7 mouse cellular contexts compared by ENCODE assay signal in genomic region chr11:59219064-59219463, GRCm38 (mm10). TPM values are rescaled to one million over a fixed set of nuclear protein-coding genes. Genes with fewer than 3 reads are reported as not detected.
DNase-seq lines count a peak whose midpoint lies in the region; ATAC-seq and TF ChIP-seq lines count a peak whose summit lies in the region.

No protein-coding gene starts in this region.

- peak overlapping the region; percentile 37 for H3K4me2 ChIP-seq in lung, embryonic 14.5 days
- H3K4me2 ChIP-seq in kidney, embryonic 16.5 days (replicated peaks; ENCODE audit: low read depth, low read length) = no peak overlapping the region; the same call in 1 of the 2 replicates

- peak; percentile 65 for DNase-seq in lung, embryonic 14.5 days
- no peak for DNase-seq in lung, postnatal 25 days (ENCODE audit: low spot score)
- peak; percentile 70 for DNase-seq in splenic B cell, adult 2 months (ENCODE audit: low read depth, low spot score)
- no peak for DNase-seq in cerebellum, adult 8-10 months
- DNase-seq in heart, adult 11 months = no peak

- H3K9ac ChIP-seq in lung, embryonic 14.5 days = no peak overlapping the region
- no peak overlapping the region for H3K9ac ChIP-seq in kidney, embryonic 16.5 days (replicated peaks; ENCODE audit: low read length)

- ATAC-seq in lung, embryonic 14.5 days (ENCODE audit: insufficient read depth) = no peak
- no peak for ATAC-seq in kidney, embryonic 16.5 days (ENCODE audit: low FRiP score, low TSS enrichment)

- H3K9me3 ChIP-seq in lung, embryonic 14.5 days (ENCODE audit: low read depth, low read length) = no peaks in the 10 kb centered on the region
- no peaks in the 10 kb centered on the region for H3K9me3 ChIP-seq in kidney, embryonic 16.5 days (ENCODE audit: low read length)

- peaks cover 16% of the 10 kb centered on the region for H3K4me1 ChIP-seq in lung, embryonic 14.5 days (ENCODE audit: insufficient read depth)
- peaks cover 6% of the 10 kb centered on the region for H3K4me1 ChIP-seq in bone marrow, adult 2 months (ENCODE audit: control insufficient read depth, insufficient read depth, low read length)
- peaks cover 23% of the 10 kb centered on the region for H3K4me1 ChIP-seq in kidney, embryonic 16.5 days (ENCODE audit: insufficient read depth, low read length)

- TF ChIP-seq POLR2A in bone marrow, adult 2 months (IDR thresholded peaks at IDR 0.05; ENCODE audit: borderline replicate concordance, control insufficient read depth, low read depth, low read length) = no peak

- TF ChIP-seq CTCF in lung, embryonic 14.5 days (IDR thresholded peaks at IDR 0.05; ENCODE audit: low read depth) = peak; percentile 68
- TF ChIP-seq CTCF in bone marrow, adult 2 months (IDR thresholded peaks at IDR 0.05; ENCODE audit: control insufficient read depth, insufficient read depth, low read length) = peak; percentile 39; the same call in 1 of the 2 replicates

- peak overlapping the region; percentile 14; the same call in 1 of the 2 replicates for H3K27ac ChIP-seq in lung, embryonic 14.5 days (ENCODE audit: low read depth)
- no peak overlapping the region for H3K27ac ChIP-seq in bone marrow, adult 2 months (ENCODE audit: control insufficient read depth, insufficient read depth, low read depth, low read length, poor library complexity)
- H3K27ac ChIP-seq in kidney, embryonic 16.5 days (ENCODE audit: low read length) = peak overlapping the region; percentile 79

- peaks cover 60% of the 10 kb centered on the region for H3K36me3 ChIP-seq in lung, embryonic 14.5 days (ENCODE audit: insufficient read depth)
- H3K36me3 ChIP-seq in kidney, embryonic 16.5 days (ENCODE audit: insufficient read depth, low read length) = peaks cover 34% of the 10 kb centered on the region
- no peaks in the 10 kb centered on the region for H3K36me3 ChIP-seq in splenic B cell, adult 2 months (ENCODE audit: control insufficient read depth, insufficient read depth, low read length, poor library complexity, severe bottlenecking)

- no peak overlapping the region for H3K4me3 ChIP-seq in lung, embryonic 14.5 days (ENCODE audit: low read depth, low read length)
- H3K4me3 ChIP-seq in bone marrow, adult 2 months (replicated peaks; ENCODE audit: control insufficient read depth, low read depth, low read length) = no peak overlapping the region
- no peak overlapping the region for H3K4me3 ChIP-seq in kidney, embryonic 16.5 days (ENCODE audit: low read length)

- no peaks in the 10 kb centered on the region for H3K27me3 ChIP-seq in lung, embryonic 14.5 days (ENCODE audit: insufficient read depth, low read length)
- H3K27me3 ChIP-seq in kidney, embryonic 16.5 days (ENCODE audit: insufficient read depth, low read length) = no peaks in the 10 kb centered on the region
- H3K27me3 ChIP-seq in splenic B cell, adult 2 months (ENCODE audit: control insufficient read depth, insufficient read depth, low read length, poor library complexity, severe bottlenecking) = no peaks in the 10 kb centered on the region

RNA-seq across cellular contexts. Expression of gene Arf1, which starts 9.0 kb away (rescaled TPM):
- polyA plus RNA-seq in lung, embryonic 14.5 days (2014; fragmentation: Nextera tagmentation; extraction: Ambion mirVana) = 687 and 693 TPM in 2 replicates
- 72.4 and 90.6 TPM in 2 replicates for polyA plus RNA-seq in bone marrow, adult 2 months (2011; ENCODE audit: insufficient read depth, insufficient read length, low replicate concordance, missing spikeins)
- polyA plus RNA-seq in kidney, embryonic 16.5 days (2015; fragmentation: Nextera tagmentation; extraction: Ambion mirVana) = 760 and 797 TPM in 2 replicates

RNA-seq across cellular contexts. Expression of gene 2310033P09Rik, which starts 10.9 kb away (rescaled TPM):
- 32.5 and 32.9 TPM in 2 replicates for polyA plus RNA-seq in lung, embryonic 14.5 days (2014; fragmentation: Nextera tagmentation; extraction: Ambion mirVana)
- 19.0 and 32.8 TPM in 2 replicates for polyA plus RNA-seq in bone marrow, adult 2 months (2011; ENCODE audit: insufficient read depth, insufficient read length, low replicate concordance, missing spikeins)
- 33.6 and 34.7 TPM in 2 replicates for polyA plus RNA-seq in kidney, embryonic 16.5 days (2015; fragmentation: Nextera tagmentation; extraction: Ambion mirVana)

RNA-seq across cellular contexts. Expression of gene Mrpl55, which starts 16.8 kb away (rescaled TPM):
- 89.9 and 100 TPM in 2 replicates for polyA plus RNA-seq in lung, embryonic 14.5 days (2014; fragmentation: Nextera tagmentation; extraction: Ambion mirVana)
- polyA plus RNA-seq in bone marrow, adult 2 months (2011; ENCODE audit: insufficient read depth, insufficient read length, low replicate concordance, missing spikeins) = 17.6 and 28.0 TPM in 2 replicates
- 103 and 104 TPM in 2 replicates for polyA plus RNA-seq in kidney, embryonic 16.5 days (2015; fragmentation: Nextera tagmentation; extraction: Ambion mirVana)

RNA-seq across cellular contexts. Expression of gene Guk1, which starts 27.1 kb away (rescaled TPM):
- 140 and 141 TPM in 2 replicates for polyA plus RNA-seq in lung, embryonic 14.5 days (2014; fragmentation: Nextera tagmentation; extraction: Ambion mirVana)
- polyA plus RNA-seq in bone marrow, adult 2 months (2011; ENCODE audit: insufficient read depth, insufficient read length, low replicate concordance, missing spikeins) = 40.5 and 53.7 TPM in 2 replicates
- polyA plus RNA-seq in kidney, embryonic 16.5 days (2015; fragmentation: Nextera tagmentation; extraction: Ambion mirVana) = 134 and 141 TPM in 2 replicates

RNA-seq across cellular contexts. Expression of gene Gjc2, which starts 36.1 kb away (rescaled TPM):
- polyA plus RNA-seq in lung, embryonic 14.5 days (2014; fragmentation: Nextera tagmentation; extraction: Ambion mirVana) = 0.16 and 0.34 TPM in 2 replicates
- polyA plus RNA-seq in bone marrow, adult 2 months (2011; ENCODE audit: insufficient read depth, insufficient read length, low replicate concordance, missing spikeins) = not detected in 2 replicates
- polyA plus RNA-seq in kidney, embryonic 16.5 days (2015; fragmentation: Nextera tagmentation; extraction: Ambion mirVana) = 0.36 and 0.67 TPM in 2 replicates

Comparison
In these comparisons a context has a peak if more than half of its experiments do, and no peak if none do; other contexts are left out.
1. DNase-seq: peak in lung, embryonic 14.5 days (single experiment) and splenic B cell, adult 2 months (single experiment); none in lung, postnatal 25 days (single experiment), cerebellum, adult 8-10 months (single experiment) and heart, adult 11 months (single experiment).